Mouse (Mus musculus) liver, adult 2 months (tissue): Measurements from ENCODE around the gene Fer.

Experiments
- CTCF ChIP-seq: fragments of 200-500 bp; IDR thresholded peaks from 2 replicates; pipeline ENCODE4 v1.5.1; 2011; ENCODE audit warnings: low read depth, low read length, control low read depth
- POLR2A ChIP-seq: fragments of 200-500 bp; IDR thresholded peaks from 2 replicates; pipeline ENCODE4 v1.6.1; 2011; ENCODE audit warnings: low read length, control low read depth; ENCODE audit not compliant: insufficient read depth; ENCODE audit errors: extremely low read depth

DNA sequence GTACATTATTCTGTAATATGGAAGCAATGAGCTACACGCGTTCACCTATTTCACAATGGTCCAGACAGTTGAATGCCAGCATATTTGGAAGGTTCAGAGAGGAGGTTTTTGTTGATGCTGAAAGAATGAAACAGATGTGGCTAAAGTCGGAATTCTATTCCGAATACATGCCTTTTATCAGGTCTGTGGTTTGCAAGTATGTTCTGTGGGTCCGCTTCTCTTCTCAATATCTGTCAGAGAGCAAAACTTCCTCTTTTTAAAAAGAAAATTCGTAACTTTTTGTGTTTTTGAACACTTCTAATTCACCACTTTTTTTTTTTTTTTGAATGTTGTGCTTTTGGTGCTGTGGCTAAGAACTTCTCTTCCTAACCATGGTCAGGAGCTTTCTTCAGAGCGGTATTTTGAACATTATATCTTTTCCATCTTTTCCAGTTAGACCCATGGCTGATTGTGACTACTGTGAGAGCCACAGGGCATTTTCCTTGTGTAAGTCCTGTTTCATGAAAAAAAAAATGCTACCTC lies 5.8 kb upstream of the Fer start:
- TF ChIP-seq CTCF = no peak
- no peak for TF ChIP-seq POLR2A
